Mouse (Mus musculus): ENCODE results near the gene Smarcc2. TPM values are rescaled to one million over a fixed set of nuclear protein-coding genes. Genes with fewer than 3 reads are reported as not detected.

Smarcc2 gene
- 377 and 390 TPM in 2 replicates for polyA plus RNA-seq (2012; rRNA removed)

- TF ChIP-seq CTCF (IDR thresholded peaks at IDR 0.05; ENCODE audit: borderline replicate concordance, extremely low read depth, insufficient read depth, insufficient read length) (peak; percentile 57), POLR2A (IDR thresholded peaks at IDR 0.05; ENCODE audit: borderline replicate concordance, extremely low read depth, insufficient read depth, insufficient read length, poor library complexity, severe bottlenecking) (peak; percentile 78)
- DNase-seq (ENCODE audit: low read depth) = peak; percentile 89
Observed at GRCm38 (mm10) chr10:128458719-128459408, at the start of gene Smarcc2. Smarcc2 (plus strand) TSS chr10:128459248.

- DNase-seq (ENCODE audit: low read depth) = peak; percentile 100
- TF ChIP-seq POLR2A (IDR thresholded peaks at IDR 0.05; ENCODE audit: borderline replicate concordance, extremely low read depth, insufficient read depth, insufficient read length, poor library complexity, severe bottlenecking) = peak; percentile 61
- peak; percentile 74 for TF ChIP-seq CTCF (IDR thresholded peaks at IDR 0.05; ENCODE audit: borderline replicate concordance, extremely low read depth, insufficient read depth, insufficient read length)
Observed at GRCm38 (mm10) chr10:128409692-128410559, 49.1 kb upstream of the Smarcc2 start.

GRCm38 (mm10) chr10:128410560-128410845, 48.5 kb upstream of the Smarcc2 start:
- no peak for DNase-seq (ENCODE audit: low read depth)
- TF ChIP-seq POLR2A (IDR thresholded peaks at IDR 0.05; ENCODE audit: borderline replicate concordance, extremely low read depth, insufficient read depth, insufficient read length, poor library complexity, severe bottlenecking) (no peak), CTCF (IDR thresholded peaks at IDR 0.05; ENCODE audit: borderline replicate concordance, extremely low read depth, insufficient read depth, insufficient read length) (no peak)

DNA sequence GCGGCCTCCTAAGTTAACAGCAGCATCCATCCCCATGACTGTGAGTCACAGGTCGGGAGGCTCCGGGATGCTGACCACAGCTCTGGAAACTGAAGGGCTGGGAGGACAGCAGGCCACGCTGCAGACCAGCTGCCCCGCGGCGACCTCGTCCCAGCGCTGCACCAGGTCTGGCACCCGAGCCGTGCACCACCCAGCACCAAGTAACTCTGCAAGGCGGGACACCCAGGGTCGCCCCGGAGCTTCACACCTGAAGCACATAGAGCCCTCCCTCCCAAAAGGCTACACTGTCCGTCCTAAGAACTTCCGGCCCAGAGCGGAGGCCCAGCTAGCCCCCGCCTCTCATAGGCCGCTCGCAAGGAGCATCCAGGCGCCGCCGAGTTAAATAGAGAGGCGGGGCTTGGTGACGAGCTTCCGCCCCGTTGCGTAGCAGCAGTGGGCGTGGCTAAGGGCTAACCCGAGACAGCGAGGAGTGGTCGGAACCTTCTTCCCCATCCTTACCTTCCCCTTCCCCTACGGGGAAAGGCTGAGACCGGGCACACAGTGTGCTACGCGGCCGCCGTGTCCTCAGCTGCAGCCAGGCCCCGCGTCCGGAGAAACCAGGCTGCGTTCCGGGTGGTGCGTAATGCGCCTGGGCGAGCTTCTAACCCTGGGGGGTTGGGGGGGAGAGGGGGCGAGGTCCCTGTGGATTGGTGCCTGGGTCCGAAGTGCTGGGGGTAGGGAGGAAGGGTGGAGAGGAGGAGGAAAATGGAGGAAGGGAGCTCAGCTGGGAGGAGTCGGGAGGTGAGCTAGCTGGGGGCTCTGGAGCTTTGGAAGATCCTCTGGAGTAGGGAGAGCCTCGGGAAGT, 47.6 kb upstream of the Smarcc2 start, which contains the start of the genes Nabp2 and Rnf41:
Gene Nabp2 (minus strand): TSS at position 282 of the 844 bp plus-strand sequence.
Gene Rnf41 (plus strand): TSS at position 447 of the 844 bp plus-strand sequence.
- TF ChIP-seq CTCF (IDR thresholded peaks at IDR 0.05; ENCODE audit: borderline replicate concordance, extremely low read depth, insufficient read depth, insufficient read length) (no peak), POLR2A (IDR thresholded peaks at IDR 0.05; ENCODE audit: borderline replicate concordance, extremely low read depth, insufficient read depth, insufficient read length, poor library complexity, severe bottlenecking) (peak; percentile 48; the same call in 1 of the 2 replicates)
- peak; percentile 99 for DNase-seq (ENCODE audit: low read depth)

DNA sequence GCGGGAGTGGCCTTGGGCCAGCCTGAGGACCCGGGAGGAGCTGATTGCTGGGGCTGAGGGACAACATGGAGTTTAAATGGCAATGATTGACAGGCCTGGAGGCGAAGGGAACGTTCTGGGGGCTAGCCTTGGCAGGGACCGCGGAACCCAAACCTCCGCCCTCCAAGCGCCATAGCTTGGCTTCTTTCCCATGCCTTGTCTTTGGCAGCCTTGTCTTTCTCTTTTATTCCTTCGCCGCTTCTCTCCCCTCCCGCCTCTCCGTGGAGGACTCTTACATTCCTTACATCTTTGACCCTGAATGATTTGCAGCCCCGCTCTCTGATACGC, 47.0 kb upstream of the Smarcc2 start:
- TF ChIP-seq CTCF (IDR thresholded peaks at IDR 0.05; ENCODE audit: borderline replicate concordance, extremely low read depth, insufficient read depth, insufficient read length) (no peak), POLR2A (IDR thresholded peaks at IDR 0.05; ENCODE audit: borderline replicate concordance, extremely low read depth, insufficient read depth, insufficient read length, poor library complexity, severe bottlenecking) (no peak)
- peak; percentile 74 for DNase-seq (ENCODE audit: low read depth)

GRCm38 (mm10) chr10:128412558-128412957, 46.5 kb upstream of the Smarcc2 start:
- TF ChIP-seq POLR2A (IDR thresholded peaks at IDR 0.05; ENCODE audit: borderline replicate concordance, extremely low read depth, insufficient read depth, insufficient read length, poor library complexity, severe bottlenecking) (no peak), CTCF (IDR thresholded peaks at IDR 0.05; ENCODE audit: borderline replicate concordance, extremely low read depth, insufficient read depth, insufficient read length) (no peak)
- no peak for DNase-seq (ENCODE audit: low read depth)

DNA sequence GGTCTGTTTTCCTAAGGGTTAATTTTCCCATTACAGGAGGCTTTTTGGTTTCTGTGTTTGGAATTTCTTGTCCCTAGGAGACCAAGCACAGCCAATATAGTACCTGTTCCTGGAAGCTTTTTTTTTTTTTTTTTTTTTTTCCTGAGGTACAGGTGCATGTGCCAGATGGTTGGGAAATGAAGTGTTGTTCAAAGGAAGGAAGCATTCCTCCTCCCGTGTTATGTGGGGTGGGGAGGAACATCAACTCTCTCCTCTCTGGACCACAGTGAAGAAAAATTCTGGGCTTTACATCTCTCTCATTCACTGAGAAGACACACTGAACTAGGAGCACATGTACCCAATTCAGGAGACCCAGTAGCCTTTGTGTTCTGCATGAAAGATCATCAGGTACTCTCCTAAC, 46.0 kb upstream of the Smarcc2 start:
- TF ChIP-seq CTCF (IDR thresholded peaks at IDR 0.05; ENCODE audit: borderline replicate concordance, extremely low read depth, insufficient read depth, insufficient read length) (no peak), POLR2A (IDR thresholded peaks at IDR 0.05; ENCODE audit: borderline replicate concordance, extremely low read depth, insufficient read depth, insufficient read length, poor library complexity, severe bottlenecking) (no peak)
- DNase-seq (ENCODE audit: low read depth) = no peak

- TF ChIP-seq POLR2A (IDR thresholded peaks at IDR 0.05; ENCODE audit: borderline replicate concordance, extremely low read depth, insufficient read depth, insufficient read length, poor library complexity, severe bottlenecking) (no peak), CTCF (IDR thresholded peaks at IDR 0.05; ENCODE audit: borderline replicate concordance, extremely low read depth, insufficient read depth, insufficient read length) (no peak)
- DNase-seq (ENCODE audit: low read depth) = no peak
Observed at GRCm38 (mm10) chr10:128414848-128415247, 44.2 kb upstream of the Smarcc2 start.

DNA sequence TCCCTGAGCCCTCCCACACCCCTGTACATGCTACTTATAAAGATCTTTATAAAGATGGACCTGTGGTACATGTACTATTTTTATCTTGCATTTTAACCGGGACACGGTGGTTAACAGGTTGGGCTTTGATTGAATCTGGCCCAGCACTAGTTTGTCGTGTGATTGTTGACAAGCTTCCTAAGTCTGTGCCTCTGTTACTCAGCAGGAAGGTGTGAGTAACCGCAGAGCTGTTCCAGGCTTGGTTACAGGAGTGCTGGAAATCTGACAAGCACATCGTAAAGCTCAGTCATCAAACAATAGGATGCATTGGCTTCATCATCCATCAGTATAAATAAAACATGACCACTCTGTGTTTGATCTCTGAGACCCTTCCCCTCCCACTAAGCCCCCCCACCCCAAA, 36.6 kb upstream of the Smarcc2 start:
- DNase-seq (ENCODE audit: low read depth) = no peak
- TF ChIP-seq CTCF (IDR thresholded peaks at IDR 0.05; ENCODE audit: borderline replicate concordance, extremely low read depth, insufficient read depth, insufficient read length) (no peak), POLR2A (IDR thresholded peaks at IDR 0.05; ENCODE audit: borderline replicate concordance, extremely low read depth, insufficient read depth, insufficient read length, poor library complexity, severe bottlenecking) (no peak)

GRCm38 (mm10) chr10:128424604-128425003, 34.4 kb upstream of the Smarcc2 start:
- no peak for DNase-seq (ENCODE audit: low read depth)
- TF ChIP-seq CTCF (IDR thresholded peaks at IDR 0.05; ENCODE audit: borderline replicate concordance, extremely low read depth, insufficient read depth, insufficient read length) (no peak), POLR2A (IDR thresholded peaks at IDR 0.05; ENCODE audit: borderline replicate concordance, extremely low read depth, insufficient read depth, insufficient read length, poor library complexity, severe bottlenecking) (no peak)

- TF ChIP-seq CTCF (IDR thresholded peaks at IDR 0.05; ENCODE audit: borderline replicate concordance, extremely low read depth, insufficient read depth, insufficient read length) (no peak), POLR2A (IDR thresholded peaks at IDR 0.05; ENCODE audit: borderline replicate concordance, extremely low read depth, insufficient read depth, insufficient read length, poor library complexity, severe bottlenecking) (no peak)
- no peak for DNase-seq (ENCODE audit: low read depth)
Observed at GRCm38 (mm10) chr10:128425260-128425659, 33.8 kb upstream of the Smarcc2 start.
